Mouse (Mus musculus): ENCODE results near the gene Psmc1. TPM values are rescaled to one million over a fixed set of nuclear protein-coding genes. Genes with fewer than 3 reads are reported as not detected.

The Psmc1 gene
- total RNA-seq (2022) = 100 to 1,000 TPM; 185 to 258 (median 197) TPM

DNA sequence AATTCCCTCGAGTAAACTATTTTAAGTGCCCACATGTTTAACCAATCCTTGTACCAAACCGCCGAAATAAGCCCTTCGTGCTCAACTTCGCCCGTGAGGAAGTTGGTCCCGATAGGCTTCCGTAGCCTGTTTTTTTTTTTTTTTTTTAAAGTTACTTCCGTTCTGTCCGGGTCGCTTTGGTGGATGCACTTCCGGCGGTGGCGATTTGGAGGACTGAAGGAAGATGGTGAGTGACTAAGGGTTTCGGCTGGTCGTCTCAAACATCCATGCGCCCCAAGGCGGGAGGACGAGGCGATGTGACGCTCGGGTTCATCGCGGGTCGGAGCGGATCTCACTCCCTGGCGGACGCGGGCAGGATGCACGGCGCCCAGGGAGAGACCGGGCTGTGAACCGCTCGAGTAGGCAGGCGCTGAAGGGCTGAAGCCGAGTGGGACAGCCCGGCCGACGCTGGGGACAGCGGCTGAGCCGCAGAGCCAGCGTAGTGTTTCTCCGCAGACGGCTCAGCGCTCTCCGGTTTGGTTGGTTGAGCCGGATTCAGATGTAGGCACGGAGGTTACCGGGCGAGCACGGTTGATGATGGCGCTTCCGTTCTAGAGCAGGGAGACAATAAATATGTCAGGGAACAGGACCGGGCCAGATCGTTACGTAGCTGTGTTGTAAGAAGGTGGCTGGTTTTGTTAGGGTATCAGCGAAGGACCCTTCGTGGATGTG is at the start of gene Psmc1:
Gene Psmc1, plus strand, starts transcription at position 169 of the 711 bp plus-strand sequence.
- peak; percentile 71 for DNase-seq

DNA sequence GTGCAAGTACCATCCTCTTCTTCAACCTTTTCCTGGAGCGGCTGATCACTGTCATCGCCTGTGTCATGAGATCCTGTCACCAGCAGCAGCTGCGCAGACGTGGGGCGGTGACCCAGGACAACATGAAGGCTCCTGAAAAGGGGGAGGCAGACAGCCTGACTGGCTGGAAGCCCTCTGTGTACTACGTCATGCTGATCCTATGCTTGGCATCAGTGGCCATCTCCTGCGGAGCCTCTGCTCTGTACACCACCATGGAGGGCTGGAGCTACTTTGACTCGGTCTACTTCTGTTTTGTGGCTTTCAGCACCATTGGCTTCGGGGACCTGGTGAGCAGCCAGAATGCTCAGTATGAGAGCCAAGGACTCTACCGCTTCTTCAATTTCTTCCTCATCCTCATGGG is 48.9 kb upstream of the Psmc1 start:
- DNase-seq = no peak

DNA sequence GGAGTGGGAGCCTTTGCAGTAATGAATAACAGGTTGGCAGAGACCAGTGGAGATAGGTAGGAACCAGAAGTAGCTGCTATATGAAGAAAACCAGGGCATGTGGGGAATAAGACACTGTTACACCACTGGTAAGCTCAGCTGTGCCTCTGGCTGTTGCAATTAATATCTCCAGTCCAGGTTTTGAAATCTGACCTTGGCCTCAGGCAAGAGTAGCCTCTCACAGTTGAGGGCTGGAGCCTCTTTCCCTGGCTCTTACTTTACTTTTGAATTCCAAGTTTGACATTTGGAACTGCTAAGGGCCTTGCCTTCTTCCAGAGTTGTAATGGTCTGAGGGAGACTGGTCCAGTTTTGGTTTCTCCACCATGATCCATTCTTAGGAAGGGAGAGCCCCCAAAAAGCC is 48.1 kb upstream of the Psmc1 start:
- peak; percentile 30 for DNase-seq

DNA sequence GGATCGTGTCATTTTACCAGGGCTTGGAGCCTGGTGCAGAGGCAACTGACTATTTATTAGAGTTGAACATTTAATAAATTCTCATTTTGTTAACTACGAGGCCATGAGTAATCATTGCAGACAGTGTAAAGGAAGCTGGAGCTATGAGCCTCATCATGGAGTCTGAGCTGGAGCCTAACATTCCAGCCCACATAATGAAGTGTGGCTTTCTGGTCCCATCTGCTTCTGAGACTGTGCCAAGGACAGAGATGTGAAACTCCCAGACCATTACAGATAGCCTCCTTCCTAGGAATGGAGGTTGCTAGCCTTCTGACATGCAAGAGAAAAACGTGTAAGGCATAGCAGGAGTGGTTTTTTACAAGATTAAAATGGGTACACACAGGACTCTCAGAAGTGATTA is 47.4 kb upstream of the Psmc1 start:
- no peak for DNase-seq

DNA sequence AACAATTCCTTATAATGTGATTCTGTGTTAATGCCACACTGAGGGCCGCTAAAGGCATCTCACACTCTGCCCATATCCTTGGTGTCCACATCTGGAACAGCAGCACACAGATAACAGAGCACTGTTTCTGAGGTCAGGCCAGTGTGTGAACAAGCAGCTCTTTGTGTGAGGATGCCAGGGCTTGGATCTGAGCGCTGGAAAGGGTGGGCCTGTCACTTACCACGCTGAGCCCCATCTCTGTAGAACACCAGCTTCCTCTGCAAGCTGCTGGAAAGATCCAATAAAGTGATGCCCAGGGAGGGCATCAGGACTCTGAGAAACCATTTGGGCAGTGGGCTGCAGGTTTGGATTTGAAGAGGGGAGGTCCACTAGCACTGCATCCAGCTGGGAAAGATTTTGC is 44.8 kb upstream of the Psmc1 start:
- no peak for DNase-seq

DNA sequence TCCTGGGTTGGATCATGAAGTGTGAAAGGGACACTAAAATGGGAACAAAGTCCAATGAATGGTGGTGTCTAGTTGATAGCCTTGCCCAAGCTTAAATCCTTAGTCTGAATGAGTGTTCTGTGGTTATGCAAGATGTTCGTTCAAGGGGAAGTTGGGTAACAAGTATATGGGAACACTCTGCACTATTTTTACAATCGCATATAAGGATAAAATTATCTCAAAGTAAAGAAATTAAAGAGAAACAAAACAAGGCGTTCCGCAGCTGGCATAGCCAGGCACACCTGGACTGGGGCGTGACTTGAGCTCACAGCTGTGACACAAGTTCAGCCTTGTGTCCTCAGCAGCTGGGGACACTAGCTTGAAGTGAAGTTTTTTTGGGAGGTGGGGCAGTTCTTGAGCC is 42.5 kb upstream of the Psmc1 start:
- DNase-seq = no peak

DNA sequence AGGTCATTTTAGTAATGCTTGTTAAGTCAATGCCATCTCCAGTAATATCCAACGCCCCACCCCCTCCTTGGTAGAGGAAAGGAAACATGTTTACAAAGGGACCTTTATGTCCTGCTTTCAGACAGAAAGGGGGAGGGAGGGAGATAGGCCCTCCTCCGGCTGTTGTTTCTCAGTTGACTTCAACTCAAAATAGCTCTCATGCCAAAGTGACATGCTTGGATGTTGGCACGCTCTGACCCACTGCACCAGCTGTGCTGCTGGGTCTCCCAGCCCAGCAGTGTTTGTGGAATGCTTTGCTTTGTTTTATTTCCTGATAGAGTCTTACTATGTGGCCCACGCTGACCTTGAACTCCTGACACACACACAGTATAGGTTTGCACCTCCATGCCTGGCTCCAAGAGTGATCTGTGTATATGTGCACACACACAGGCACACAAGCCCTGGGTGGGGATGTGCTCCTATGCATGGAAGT is 36.7 kb upstream of the Psmc1 start:
- DNase-seq = no peak

DNA sequence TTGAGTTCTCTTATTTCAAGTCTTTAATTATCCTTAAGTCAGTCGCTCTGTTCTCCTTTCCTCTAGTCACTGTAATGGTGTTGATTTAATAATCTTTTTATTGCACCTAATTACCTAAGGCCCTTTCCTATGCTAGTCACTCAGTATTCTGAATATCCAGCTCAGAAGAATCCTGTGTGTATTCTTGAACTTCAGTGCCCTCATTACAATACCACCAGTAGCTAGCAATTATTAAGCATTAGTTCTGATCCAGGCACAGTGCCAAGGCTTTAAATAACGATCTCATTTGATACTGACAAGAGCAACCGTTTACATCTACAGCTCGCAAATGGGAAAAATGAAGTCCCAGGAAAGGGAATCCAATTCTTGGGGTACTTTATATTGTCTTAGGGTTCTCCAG is 34.2 kb upstream of the Psmc1 start:
- DNase-seq = no peak

DNA sequence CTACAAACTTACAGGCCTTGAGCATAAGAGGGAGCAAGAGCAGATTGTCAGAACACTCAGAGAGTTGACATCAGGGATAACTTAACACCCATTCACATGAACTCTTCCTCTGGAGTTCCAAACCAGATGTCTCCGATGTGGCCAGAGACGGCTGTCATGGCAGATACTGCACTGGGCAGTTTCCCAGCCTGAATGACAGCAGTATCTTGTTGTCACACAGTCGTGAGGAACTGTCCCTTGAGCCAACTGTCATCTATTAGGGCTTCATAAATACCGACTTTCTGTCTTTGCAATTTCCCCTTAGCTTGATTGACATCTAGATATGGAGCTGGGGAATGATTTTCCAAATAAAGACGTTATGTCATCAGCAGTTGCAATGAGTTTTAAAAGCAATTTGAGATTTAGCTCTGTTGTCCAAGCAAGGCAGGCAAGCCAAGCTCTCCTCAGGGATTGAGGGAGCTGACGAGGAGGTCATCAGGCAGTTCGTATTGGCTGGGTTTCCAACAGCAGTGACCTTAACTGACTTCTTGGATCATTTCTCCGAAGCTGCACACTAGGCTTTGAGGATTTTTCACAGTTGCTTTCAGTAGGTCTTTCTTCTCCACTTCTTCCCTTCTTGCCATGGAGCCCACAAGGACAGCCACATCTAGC is 30.2 kb upstream of the Psmc1 start:
- DNase-seq = no peak

DNA sequence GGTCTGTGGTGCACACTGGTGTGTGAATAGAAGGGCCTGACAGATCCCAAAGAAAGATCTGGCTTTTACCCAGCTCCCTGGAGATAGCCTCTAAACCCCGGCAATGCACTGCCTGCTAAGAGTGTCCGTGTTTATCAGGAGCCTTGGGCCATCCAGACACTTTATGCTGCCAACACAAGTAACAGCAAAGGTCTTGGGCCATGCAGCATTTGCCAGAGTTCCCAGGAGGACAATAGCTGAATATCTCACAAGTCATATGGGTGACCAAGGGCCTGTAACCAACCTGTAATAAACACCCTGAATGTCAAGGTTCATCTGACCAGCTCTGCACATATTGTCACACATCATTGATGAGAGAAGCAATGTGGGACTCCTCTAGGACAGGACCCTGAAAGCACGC is 21.9 kb upstream of the Psmc1 start:
- DNase-seq = no peak

DNA sequence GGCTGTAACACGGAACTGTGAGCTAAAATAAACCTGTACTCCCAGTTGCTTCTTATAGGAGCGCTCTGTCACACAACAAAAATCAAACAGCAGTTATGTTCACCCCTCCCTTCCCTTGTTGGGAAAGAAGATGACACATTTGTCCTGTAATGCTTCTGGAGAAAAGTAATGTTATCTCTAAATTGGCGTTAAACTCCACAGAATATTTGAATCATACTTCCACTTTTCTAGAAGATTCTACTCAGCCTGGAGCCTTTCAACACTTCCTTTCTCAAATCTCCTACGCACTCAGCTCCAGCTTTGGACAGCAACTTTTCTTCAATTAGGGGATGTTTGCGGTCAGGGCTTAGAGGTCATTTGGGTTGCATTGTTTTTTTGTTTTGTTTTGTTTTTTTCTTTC is 20.7 kb upstream of the Psmc1 start:
- no peak for DNase-seq

DNA sequence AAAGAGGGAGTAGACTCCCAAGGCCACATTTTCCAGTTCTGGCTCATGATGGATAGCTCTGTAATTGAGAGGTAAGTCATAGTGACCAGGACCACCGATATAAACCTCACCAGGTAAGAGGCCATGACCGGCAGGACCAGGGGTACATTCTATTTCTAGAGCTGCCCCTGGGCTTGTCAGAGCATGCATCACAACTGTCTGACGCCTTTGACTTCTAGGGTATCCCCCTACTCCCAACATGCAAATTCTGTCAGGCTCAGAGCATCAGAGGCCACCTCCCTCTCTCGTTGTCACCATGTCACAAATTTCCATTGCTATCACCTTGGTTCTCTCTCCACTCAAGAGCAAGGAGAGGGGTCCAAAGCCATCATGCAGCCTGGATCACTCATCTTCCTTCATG is 19.2 kb upstream of the Psmc1 start:
- DNase-seq = no peak

DNA sequence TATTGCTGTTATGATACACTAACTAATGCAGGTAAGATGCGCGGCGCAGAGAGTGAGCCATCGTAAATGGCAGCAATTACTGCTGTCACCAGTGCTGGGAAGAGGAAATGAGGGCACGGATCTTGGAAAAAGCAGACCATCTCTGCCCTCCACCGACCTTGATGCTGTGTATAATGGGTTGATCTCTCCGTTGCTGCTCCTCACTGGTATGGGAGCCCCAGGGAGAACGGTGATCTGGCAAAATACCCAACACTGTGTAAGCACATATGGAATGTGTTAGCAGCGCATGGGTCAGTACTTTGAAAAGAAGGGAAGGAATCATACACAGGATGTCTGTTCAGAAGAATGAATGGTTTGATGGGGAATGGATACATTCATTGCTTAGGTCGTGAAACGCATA is 16.9 kb upstream of the Psmc1 start:
- no peak for DNase-seq

DNA sequence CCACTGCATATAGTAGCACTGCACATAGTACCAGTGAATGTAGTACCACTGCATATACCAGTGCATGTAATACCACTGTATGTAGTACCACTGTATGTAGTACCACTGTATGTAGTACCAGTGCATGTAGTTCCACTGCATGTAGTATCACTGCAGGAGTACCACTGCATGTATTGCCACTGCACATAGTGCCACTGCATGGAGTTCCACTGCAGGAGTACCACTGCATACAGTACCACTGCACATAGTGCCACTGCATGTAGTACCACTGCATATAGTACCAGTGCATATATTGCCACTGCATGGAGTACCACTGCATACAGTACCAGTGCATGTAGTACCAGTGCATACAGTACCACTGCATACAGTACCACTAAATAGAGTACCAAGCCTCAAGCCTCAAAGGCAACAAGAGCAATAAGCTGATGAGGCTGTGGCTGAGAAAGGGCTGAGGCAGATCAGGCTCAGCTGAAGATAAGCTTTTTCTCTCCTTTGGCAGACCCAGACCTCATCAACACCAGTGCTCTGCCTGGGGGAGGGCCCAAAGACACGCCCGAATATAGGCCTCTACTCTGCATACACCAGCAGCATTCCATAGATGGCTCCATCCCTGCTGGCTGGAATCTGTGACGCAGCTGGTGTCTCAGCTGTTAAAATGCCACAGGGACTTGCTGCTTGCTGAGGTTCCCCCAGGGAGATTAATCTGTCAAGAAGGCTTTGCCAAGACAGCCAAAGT is 9.8 kb upstream of the Psmc1 start:
- no peak for DNase-seq

DNA sequence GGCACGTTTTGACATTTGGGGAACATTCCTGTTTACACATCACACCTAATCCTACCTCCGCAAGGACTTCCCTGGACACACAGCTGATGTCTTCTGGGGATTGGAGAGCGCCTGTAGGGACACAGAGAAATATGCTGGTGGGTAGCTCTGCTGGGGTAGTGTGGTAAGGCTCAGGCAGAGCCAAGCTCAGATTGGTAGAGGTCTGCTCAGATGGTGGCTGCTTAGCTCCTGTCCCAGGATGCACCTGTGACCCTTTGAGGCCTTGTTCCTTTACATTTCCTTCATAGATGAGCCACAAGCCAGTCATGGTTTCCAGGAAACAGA is 9.3 kb upstream of the Psmc1 start:
- DNase-seq = no peak

DNA sequence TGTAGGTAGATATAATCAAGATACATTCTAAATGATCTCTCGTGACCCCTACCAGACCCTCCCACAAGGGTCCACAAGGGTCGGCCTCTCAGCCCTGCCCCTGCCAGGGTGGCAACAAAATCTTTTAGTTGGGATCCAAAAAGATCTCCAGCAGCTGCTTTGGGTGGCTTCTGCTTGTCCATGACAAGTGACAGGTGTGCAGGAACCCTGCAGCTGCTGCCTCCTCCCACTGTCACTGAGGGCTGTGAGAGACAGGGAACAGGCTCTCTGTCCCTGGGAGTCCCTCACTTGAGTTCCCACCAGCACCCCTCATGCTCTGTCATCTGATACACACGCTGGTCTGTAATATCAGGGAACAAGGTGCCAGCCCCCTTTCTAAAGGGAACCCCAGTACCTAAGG is 8.3 kb upstream of the Psmc1 start:
- DNase-seq = no peak

DNA sequence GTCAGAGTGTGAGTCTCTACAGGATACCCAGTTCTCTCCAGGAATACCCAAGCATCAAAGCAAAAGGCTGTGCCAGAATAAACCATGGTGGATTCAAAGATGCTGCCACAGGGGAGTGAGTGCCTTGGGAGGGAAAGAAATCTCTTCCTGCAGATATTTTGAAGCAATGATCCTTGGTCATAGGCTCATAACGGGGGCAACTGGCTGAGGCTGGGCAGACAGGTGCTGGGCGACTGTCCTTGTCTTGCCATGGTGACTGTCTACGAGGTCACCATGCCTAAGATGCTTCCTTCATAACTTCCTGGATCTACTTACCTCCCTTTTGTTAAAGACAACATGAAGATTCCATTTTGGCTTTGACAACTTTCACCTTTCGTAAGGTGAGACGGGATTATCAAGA is 5.4 kb upstream of the Psmc1 start:
- no peak for DNase-seq

DNA sequence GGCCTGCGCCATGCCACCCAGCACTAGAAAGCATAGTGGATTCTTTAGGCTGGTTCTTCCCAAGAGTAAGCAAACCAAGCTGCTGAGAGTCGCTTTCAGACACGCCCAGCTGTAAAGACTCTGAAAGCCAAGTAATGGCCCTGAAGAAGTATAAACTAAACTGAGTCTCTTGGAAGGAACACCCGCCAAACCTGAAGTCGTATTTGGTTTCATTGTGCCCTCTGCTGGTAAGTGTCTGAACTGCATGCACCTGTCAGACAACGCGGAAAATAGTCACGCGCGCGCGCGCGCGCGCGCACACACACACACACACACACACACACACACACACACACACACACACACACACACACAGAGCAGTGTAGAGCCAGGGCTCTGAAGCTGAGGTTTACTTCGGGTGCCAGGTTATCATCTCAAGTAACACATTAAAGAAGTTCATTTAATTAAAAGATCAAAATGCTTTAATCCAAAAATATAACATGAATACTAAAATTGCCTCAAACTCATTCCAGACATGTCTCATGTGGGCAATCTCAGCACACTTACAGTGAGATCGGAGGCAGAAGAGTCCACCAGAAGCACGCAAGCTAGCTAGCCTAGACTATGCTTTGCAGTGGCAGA is 3.6 kb upstream of the Psmc1 start:
- no peak for DNase-seq

DNA sequence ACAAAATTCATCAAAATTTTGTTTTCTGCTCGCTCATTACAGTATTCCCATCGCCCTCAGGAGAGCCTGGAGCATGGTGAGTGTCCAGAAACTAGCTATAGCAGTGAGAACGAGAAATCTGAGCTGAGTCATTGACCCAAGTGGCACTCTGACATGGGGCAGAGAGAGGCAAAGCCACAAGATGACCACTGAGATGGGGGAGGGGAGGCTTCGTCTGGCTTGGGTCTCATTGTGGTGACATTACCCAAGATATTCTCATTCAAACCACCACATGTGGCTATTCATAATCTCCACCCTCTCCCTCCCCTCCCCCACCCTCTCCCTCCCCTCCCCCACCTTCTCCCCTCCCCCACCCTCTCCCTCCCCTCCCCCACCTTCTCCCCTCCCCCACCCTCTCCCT is 2.5 kb upstream of the Psmc1 start:
- DNase-seq = no peak

DNA sequence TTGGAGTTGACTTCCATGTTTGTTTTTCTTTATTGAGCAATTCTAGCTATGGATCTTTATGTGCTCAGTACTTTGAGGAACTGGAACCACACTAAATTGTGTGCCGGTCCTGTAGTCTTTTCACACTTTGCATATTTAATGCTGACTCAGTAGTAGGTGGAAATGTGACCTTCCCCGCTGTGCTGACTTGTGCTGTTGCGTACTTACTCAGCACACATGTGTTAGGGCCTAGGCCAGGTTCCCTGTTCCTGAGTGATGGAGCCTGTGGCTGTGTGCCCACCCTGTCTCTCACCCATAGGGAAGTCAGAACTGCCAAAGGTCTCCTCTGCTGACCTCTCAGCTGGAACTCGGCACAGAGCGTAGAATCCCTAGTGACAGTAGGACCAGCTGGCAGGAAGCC is 6.0 kb downstream of the Psmc1 start:
- no peak for DNase-seq

DNA sequence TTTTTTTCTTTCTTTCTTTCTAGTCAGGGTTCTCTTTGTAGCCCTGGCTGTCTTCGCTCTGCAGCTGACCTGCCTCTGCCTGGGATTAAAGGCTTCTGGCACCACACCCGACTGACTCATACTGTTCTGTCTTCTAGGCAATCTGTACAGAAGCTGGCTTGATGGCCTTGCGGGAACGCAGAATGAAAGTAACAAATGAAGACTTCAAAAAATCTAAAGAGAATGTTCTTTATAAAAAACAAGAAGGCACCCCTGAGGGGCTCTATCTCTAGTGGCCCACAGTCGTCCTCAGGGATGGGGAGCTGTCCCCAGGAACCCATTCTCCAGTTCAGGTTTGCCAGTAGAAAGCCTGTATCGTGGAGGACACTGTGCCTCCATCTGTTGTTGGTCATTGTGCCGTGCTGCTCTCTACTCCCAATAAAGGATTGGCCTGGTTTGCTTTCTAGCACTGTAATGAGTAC is 13.0 kb downstream of the Psmc1 start:
- peak; percentile 79 for DNase-seq

DNA sequence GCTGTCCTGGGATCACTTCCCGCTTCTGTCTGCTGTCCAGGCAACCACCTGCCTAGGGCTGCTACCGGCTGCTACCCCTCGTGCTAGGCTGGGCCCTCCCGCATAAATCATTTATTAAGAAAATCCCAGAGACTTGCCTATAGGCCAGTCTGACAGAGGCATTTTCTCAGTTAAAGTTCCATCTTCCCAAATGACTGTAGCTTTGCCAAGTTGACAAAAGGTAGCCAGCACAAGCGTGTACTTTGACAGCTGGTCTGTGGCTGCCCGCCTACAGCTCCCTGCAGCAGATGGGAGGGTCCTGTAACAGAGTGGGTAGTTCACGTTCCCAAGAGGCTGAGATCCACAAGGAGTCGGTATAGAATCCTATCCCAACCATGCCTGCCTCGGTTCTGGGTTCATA is 13.5 kb downstream of the Psmc1 start:
- no peak for DNase-seq

Data from adrenal gland, adult 8-10 months (tissue).